Mouse (Mus musculus) heart, postnatal 14 days (tissue): Measurements from ENCODE around the gene Proca1. TPM values are rescaled to one million over a fixed set of nuclear protein-coding genes. Genes with fewer than 3 reads are reported as not detected.
A peak's percentile ranks its signal among the peaks of the same experiment; 100 is the strongest.

Source experiments
- DNase-seq, 2 experiments: peaks; one replicate each; pipeline ENCODE4 v3.0.0; 2021 to 2022
- intact Hi-C: fragments of 180-260 bp; cut with DNase I; formaldehyde crosslinking; loops from one replicate; pipeline ENCODE4 v1.15.1; 2025
- total RNA-seq, 2 experiments: library from RNA; stranded (reverse); gene quantifications; 2 replicates each; pipeline ENCODE4 v1.2.3; 2021

Proca1 gene
- total RNA-seq, 2 experiments from 2014 or later, result 0.76 to 2.6 TPM

GRCm38 (mm10) chr11:78164924-78165760 is 28.1 kb upstream of the Proca1 start, which contains the start of gene Traf4:
Gene Traf4 (minus strand): TSS chr11:78165589.
- intact Hi-C loops, result no loop called here

GRCm38 (mm10) chr11:78165761-78166109 is 27.5 kb upstream of the Proca1 start:
- DNase-seq, result peak; percentile 57 to 69
- intact Hi-C loops, result no loop called here

More at GRCm38 (mm10) chr11:78164924-78165760, 28.1 kb upstream of the Proca1 start, which contains the start of gene Traf4:
- peak; percentile 90 to 91 for DNase-seq

DNA sequence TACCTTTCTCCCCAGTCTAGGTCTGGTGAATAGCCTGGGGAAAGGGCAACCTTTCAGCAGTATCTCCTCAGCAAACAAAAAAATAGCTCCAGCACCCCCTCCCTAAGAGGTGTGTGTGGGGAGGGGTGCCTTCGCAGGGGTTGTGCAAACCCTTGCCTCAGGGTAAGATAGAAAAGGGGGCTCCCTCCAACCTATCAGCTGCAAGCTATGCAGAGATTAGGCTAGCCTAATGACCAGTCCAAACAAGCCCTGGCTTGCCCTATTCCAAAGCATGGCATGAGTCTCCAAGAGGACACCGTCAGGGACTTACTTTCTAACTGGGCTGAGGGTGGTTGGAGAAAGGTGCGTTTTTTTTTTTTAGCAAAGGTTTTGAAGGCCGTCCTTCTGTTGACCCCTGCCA is 27.0 kb upstream of the Proca1 start:
- DNase-seq, result no peak
- intact Hi-C loops, result no loop called here

DNA sequence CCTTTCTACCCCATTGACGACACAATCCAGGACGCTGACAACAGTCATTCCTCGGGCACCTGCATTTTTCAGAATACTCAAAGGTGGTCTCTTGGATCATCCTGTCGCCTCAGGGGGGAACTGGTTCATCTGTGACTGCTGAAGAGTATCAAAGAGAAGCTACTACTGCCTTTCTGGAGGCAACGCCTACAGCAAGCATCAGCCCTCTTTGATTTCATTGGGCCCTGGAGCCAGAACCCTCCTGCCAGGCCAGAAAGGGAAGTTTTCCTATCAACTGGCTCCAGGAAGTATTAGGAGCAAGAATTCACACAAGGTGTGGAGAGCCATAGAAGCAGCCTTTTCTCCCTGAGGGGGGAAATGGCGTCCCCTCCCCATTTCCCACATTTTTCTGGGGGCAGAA is 26.6 kb upstream of the Proca1 start:
- intact Hi-C loops, result no loop called here
- no peak for DNase-seq

- DNase-seq, result no peak
- intact Hi-C loops, result no loop called here
These were observed 25.8 kb upstream of the Proca1 start for GRCm38 (mm10) chr11:78167257-78167959.

DNA sequence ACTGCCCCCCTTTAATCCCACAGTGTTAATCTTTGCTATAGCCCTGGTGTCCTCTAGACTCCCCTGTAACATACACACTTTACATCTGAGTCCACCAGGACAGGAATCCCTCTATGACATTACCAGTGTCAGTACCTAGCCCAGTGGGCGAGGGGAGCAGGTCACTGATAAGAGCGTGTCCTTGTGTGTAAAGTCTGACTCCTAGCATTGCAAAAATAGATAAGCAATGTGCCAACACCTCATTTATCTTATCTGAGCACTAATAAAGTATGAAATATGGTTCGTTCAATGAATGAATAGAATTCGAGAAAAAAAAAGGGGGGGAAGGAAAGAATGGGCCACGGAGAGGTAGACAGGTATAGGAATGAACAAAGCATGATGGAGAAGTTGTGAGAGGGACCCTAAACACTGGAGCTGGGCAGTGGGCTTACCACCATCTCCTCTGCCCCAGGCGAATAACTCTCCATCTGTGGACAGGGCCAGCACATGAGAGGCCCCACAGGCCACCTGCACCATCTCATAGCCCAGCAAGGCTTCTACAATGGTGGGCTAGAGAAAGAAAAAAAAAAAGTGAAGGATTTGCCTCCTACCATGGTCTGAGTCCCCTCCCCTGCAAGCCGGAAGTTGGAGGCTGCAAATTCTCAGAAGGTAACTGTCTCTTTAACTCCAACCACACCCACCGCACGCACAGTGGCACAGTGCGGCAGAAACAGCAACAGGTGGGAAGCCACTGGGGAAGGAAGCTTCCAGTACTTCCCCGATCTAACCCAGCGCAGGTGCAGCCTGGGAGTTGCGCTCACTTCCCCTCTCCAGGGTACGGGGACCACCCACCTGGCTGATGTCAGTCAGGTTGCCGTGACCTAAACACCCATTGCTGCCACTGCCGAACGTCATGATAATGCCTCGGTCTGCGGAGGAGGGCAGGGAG is 24.4 kb upstream of the Proca1 start:
- intact Hi-C loops, result no loop called here
- no peak for DNase-seq

GRCm38 (mm10) chr11:78170306-78170705 is 22.9 kb upstream of the Proca1 start:
- intact Hi-C loops, result no loop called here
- no peak for DNase-seq

DNA sequence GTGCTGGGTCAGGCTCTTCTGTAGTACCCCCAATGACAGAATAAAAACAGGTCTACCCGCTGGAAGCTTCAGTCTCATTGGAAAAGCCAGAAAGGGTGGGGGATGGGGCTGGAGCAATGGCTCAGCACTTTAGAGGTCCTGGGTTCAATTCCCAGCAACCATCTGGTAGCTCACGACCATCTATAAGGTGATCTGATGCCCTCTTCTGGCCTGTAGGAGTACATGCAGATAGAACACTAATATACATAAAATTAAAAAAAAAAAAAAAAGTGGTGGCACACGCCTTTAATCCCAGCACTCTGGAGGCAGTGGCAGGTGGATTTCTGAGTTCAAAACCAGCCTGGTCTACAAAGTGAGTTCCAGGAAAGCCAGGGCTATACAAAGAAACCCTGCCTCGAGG is 21.9 kb upstream of the Proca1 start:
- DNase-seq, result no peak
- intact Hi-C loops, result no loop called here

GRCm38 (mm10) chr11:78172034-78172747 is 21.0 kb upstream of the Proca1 start:
- DNase-seq, result no peak
- intact Hi-C loops, result no loop called here

GRCm38 (mm10) chr11:78172748-78173383 is 20.3 kb upstream of the Proca1 start:
- intact Hi-C loops, result no loop called here

DNA sequence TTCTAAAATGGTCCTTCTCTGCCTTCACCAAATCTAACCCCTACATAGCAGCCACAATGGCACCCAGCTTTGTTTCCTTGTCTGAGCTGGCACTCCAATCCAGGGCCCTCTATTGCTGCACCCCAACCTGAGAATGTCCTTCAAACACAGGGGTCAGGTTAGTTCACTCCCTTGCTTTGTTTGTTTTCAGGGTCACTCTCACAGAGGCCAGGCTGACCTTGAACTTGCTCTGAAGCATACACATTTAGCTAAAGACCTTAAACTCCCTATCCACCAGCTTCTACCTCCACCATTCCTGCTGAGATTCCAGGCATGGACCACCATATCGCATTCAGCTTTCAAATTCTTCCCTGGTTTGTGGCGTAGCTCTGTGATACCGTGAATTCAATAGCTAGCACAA is 18.7 kb upstream of the Proca1 start:
- no peak for DNase-seq
- intact Hi-C loops, result no loop called here

More at GRCm38 (mm10) chr11:78172748-78173383, 20.3 kb upstream of the Proca1 start:
- no peak for DNase-seq

- intact Hi-C loops, result loop anchor here (2.0 to 5.0 kb wide), 2 partner anchors 157 to 349 kb away; no protein-coding TSS in a partner anchor
- no peak for DNase-seq
These were observed 17.3 kb upstream of the Proca1 start for GRCm38 (mm10) chr11:78175771-78176401.

DNA sequence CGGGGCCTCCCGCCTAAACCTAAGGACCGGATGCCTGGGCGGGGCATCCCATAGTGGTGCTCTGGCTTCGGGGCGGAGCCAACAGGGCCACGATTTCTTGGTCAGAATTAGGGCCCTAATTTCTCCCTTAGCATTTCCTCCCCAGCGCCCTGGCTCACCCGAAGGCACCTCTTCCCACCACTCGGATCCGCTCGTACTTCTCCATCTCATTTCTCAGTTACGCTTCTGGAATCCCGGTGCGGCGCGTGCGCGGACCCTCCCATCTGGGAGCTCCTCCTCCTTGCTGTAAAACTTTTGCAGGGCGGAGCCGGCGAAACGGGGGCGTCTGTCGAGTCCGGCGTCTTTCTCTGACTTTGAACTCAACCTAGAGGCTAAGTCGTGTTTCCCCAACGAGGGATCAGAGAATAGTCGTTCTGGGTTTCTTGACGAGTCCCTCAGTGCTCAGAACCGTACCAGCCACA is 16.8 kb upstream of the Proca1 start, which contains the start of the genes Nek8 and Tlcd1:
Gene Nek8, minus strand, starts transcription at position 274 of the 461 bp plus-strand sequence.
Gene Tlcd1, plus strand, starts transcription at position 310 of the 461 bp plus-strand sequence.
- intact Hi-C loops, result loop anchor here (2.0 to 5.0 kb wide), 2 partner anchors 158 to 349 kb away; no protein-coding TSS in a partner anchor
- DNase-seq, result peak; percentile 90 to 92

- intact Hi-C loops, result loop anchor here (1.0 to 5.0 kb wide), 4 partner anchors 18 to 350 kb away; no protein-coding TSS in a partner anchor
- no peak for DNase-seq
These were observed 16.3 kb upstream of the Proca1 start for GRCm38 (mm10) chr11:78176905-78177331.

DNA sequence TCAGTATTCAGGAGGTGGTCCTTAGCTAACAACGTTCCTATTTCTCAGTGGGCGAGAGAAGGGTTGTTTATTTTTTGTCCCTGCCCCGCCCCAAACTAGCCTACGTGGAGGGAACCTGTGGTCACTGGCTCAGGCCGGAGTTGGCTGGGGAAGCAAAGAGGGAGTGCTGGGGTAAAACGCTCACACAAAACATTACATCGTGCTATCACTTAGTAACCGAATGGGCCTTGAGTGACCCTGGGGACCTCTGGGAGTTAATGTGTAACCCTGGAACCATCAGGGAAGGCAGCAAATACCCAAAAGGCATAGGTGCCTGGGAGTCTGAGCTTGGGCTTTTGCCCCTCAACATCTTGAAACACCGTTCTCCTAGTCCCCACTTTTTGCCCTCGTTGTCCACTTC is 15.8 kb upstream of the Proca1 start:
- intact Hi-C loops, result loop anchor here (1.0 to 5.0 kb wide), 4 partner anchors 18 to 350 kb away; no protein-coding TSS in a partner anchor
- peak in 1 of 2 experiments; percentile 37 for DNase-seq

DNA sequence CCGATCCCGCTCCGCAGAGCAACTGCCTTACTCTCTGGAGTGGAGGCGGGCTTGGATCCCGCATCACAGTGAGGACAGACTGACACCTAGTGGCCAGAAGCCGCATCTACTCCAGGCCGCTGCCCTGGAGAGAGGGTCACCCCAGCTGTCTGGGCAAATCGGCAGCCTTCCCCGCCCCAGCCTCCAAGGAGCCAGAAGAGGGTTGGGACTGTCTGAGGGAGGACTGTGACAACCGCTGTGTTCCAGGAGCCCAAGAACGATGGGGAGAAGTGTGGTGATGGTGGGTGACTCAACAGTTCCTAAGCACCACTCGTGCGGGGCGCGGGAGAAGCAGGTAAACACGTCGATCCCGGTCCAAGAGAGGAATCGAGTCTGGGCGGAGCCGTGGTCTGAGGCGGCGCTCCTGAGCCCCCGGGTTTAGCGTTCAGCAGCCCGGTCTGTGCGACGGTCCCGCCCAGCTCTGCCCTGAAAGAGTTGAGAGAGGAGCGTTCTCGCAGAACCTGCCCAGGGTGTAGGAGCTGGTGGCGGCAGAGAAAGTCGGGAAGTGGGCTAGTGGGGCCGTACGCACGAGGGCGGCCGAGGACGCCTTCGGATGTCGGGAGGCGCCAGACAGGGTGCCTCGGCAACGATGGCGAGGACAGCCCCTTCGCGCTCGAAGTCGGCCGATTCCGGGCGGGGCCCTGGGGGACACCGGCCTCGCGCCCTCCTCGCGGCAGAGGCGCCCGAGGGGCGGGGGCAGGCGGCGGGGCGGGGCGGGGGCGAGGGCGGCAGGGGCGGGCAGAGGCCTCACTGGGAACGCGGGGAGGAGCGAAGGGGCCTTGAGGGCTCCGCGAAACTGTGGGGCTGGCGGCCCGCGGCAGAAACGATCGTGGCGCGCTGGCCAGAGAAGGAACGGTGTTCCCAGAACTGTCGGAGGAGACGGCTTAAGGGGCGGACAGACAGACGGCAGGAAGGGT is 15.0 kb upstream of the Proca1 start:
- intact Hi-C loops, result loop anchor here (1.0 to 5.0 kb wide), 5 partner anchors 19 to 351 kb away; no protein-coding TSS in a partner anchor
- peak; percentile 95 to 98 for DNase-seq
